Mouse (Mus musculus): ENCODE measurements around the gene Syt13.

Syt13 gene

GRCm38 (mm10) chr2:92914933-92915553, at the start of gene Syt13:
Gene Syt13 (plus strand): TSS chr2:92915098.
- DNase-seq, result peak; percentile 61

GRCm38 (mm10) chr2:92866616-92867015, 48.3 kb upstream of the Syt13 start:
- DNase-seq, result no peak

DNA sequence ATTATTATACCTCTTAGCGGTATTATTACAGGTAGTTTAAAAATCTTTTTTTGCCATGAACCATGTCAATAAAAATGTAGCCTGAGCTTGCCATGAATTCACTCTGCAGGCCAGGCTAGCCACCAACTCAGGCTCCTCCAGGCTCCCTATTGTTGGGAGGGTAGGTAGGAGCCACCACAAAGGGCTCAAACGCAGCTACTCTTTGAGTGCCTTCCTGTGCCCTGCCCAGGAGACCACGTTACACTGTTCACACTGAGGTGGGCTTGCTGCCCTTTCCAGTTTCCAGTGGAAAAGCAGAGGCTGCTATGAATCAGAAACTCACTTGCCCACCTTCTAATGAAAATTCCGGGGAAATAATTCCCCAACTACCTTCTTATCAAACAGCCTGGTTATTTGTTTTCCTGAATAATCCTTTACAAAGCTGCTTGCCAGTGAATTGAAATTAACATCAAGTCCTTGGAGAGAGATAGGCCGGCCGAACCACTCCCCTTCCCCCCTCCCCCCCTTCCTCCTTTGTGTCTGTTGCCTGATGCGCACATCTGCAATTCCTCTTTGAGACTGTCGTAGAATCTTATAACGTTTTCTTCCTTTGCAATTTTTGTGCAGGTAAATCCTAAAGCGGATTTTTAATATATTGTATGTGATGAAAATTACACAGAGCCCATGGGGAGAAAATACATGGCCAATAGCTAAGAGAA, 44.6 kb upstream of the Syt13 start:
- no peak for DNase-seq

DNA sequence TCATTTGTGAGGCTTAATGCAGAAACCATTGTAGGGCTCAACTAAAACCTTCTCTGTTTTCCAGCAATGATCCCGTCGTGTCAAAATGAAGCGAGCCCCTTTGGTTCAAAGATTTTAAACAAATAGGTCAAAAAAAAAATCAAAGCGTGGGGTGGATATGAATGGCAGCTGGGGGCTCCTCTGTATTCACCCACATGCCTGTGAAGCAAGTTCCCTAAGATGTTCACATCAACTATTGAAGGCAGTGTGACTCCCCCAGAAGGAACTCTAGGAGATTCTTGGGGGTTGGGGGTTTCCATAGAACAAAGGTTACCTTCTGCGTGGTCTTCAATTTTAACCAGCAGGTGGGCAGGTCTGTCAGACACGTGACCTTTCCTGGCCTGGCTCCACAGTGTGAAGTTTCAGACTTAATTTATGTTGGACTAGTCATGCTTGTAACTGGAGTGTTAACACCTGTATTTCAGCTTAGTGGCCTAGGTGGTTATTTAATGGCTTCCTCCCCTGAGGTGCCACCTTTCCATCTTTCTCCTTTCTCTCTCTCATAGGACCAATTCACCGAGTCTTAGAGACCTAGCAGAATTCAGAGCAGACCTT, 43.7 kb upstream of the Syt13 start:
- DNase-seq, result no peak

DNA sequence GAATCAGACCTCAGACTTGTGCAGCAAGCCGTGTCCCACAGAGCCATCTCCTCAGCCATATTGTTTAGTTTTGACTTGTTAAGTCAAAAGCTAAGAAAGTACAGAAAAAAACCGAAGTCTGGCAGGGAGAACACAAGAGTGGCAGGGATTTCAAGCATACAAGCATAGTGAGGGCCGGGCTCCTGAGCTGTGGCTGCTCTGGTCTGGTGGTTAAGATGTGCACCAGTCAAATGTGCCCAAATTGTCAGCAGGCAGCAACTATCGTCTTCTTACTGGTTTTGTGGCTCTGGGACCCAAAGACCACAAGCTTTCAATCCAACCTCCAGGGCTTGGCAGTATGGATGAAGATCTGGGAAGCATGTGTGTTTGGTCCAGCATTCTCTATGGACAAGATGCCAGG, 42.2 kb upstream of the Syt13 start:
- DNase-seq, result no peak

DNA sequence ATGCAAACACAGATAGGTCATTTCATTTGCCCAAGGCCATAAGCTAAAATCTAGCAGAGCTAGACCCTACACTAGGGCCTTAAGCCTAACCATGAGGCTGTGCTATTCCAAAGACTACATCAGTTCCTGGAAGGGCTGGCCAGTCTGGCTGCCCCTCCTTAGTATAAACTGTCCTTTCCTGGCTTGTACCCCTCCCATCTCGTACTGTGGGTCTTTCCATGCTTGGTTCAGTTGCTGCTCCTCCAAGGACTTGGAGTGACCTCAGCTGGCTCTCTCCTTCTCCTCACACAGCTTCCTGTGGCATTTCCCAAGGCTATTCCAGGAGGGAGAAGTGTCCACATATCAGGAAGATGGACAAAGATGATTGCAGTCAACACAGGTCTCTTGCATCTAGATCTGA, 40.3 kb upstream of the Syt13 start:
- DNase-seq, result no peak

DNA sequence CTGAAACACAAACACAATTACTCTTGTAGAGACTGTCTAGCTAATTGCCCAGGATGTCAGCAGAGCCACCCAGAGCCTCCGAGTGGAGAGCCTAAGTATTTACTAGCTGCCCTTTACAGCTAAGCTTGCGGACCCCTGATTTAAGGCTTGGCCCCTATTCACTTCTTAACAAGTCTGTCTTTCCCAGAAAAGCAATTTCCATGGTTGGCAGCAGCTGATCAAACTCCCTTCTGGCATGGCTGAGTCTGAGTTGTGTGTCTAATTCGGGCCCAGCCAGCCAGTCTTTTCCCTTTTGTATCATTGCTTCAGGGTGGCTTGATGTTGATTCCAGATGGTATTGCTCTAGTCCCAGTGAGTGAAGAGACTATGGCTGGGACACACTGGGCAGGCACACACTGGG, 37.4 kb upstream of the Syt13 start:
- DNase-seq, result no peak

- DNase-seq, result peak; percentile 75
Observed at GRCm38 (mm10) chr2:92883039-92883911, 31.6 kb upstream of the Syt13 start.

GRCm38 (mm10) chr2:92883912-92884243, 31.0 kb upstream of the Syt13 start:
- no peak for DNase-seq

GRCm38 (mm10) chr2:92884976-92885375, 29.9 kb upstream of the Syt13 start:
- DNase-seq, result no peak

DNA sequence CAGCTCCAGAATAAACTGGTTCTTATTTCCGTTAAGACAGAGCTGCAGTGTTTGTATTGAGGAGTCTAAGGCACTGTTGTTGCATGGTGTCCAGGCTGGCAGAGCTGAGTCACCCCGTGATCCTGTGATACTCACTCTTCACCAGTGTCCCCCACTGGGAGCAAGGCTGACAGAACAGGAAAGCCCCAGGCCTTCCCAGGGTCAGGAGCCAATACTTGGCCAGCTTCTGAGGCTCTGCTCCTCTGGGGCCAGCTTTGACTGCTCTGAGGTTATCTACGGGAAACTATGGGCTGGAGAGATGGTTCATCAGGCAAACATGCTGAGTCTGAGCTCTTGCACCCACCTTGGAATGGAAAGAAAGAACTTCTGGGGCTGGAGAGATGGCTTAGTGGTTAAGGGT, 28.0 kb upstream of the Syt13 start:
- DNase-seq, result no peak

DNA sequence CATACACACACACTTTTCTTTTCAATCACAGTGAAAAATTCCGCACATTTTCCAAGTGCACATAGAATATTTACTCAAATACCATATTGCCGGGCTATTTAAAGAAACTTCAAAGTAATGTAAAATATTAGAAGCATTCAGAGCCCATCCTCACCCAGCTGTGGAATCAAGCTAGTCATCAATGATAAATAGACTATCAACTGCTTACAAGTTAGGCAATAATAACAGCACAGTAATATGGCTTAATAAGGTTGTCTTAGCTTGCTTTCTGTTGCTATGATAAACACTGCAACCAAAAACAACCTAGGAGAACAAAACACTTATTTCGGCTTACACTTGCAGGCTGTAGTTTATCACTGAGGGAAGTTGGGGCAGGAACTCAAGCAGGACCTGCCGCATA, 22.4 kb upstream of the Syt13 start:
- DNase-seq, result no peak

DNA sequence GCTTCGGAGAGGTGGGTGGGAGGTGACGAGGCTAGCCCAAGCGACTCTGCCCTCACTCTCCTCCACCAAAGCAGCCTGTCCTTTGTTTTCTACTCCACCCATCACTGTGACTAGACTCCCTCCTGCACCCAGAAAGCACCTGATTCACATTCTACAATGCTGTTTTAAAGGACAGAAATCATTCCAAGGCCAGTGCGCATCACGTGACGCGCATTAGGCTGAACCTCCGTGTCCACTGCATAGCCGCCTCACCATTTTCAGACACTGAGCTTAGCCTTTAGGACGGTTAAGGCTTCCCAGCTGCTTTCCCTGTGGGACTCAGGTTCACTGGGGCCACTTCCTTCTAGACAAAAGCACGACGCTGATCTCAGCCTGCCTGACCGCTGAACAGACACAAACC, 11.2 kb upstream of the Syt13 start:
- no peak for DNase-seq

DNA sequence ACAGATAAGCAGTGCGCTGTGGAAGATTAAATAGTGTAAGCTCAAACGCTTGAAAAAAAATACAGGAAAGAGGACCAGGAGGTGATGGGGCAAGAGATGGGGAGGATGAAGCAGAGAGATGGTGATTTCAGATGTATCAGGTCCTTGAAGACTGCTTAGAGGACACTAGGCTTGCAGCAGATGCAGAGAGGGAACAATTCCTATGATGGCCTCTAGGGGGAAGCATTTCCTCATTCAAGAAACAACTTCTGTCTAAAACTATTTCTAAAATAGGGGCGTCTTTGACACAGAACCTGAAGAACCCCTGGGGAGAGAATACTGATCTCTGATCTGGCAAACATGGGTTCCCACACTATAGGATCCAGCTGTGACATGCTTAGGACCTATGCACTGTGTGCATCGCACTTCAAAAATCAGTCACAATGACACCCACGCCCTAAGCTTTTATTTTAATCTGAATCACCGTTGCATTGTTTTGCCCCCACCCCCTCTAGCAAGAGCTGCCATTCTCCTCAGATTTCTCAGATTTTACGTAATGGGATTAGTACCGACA, 10.5 kb upstream of the Syt13 start:
- peak; percentile 56 for DNase-seq

DNA sequence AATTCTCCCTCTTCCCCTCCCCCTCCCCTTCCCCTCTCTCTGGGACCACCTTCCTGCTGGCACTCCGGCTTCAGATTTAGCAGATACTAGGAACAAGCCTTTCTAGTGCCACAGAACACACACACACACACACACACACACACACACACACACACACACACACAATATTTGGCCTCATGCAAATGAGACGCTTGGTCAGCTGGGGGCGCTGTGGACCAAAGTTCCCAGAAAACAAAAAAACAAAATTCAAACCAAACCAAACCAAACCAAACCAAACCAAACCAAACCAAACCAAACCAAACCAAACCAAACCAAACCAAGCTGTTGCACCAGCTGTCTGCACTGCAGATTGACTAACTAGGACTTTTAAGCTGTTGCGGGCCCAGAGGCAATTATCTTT, 4.5 kb upstream of the Syt13 start:
- peak; percentile 51 for DNase-seq

DNA sequence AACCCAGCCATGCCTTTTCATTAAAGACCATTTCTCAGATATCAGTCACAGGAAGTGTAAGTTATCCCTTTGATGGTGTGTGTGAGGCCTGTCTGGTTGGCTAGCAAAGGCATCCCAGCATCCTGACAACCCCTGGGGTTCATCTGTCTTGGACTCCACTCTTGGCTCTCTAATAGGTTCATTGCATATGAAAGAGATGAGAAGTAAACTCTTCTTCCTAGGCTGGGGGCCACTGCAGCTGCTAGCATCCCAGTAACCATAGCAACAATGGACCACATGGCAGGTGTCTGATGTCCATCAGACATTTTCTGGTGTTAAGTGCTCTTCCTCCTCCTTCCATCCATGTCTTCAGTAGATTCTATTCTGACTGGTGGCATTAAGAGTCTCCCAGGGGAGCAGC, 2.6 kb upstream of the Syt13 start:
- no peak for DNase-seq

GRCm38 (mm10) chr2:92913295-92913694, 1.6 kb upstream of the Syt13 start:
- peak; percentile 60 for DNase-seq

- peak; percentile 28 for DNase-seq
Observed at GRCm38 (mm10) chr2:92915659-92916631, 1.0 kb downstream of the Syt13 start.

DNA sequence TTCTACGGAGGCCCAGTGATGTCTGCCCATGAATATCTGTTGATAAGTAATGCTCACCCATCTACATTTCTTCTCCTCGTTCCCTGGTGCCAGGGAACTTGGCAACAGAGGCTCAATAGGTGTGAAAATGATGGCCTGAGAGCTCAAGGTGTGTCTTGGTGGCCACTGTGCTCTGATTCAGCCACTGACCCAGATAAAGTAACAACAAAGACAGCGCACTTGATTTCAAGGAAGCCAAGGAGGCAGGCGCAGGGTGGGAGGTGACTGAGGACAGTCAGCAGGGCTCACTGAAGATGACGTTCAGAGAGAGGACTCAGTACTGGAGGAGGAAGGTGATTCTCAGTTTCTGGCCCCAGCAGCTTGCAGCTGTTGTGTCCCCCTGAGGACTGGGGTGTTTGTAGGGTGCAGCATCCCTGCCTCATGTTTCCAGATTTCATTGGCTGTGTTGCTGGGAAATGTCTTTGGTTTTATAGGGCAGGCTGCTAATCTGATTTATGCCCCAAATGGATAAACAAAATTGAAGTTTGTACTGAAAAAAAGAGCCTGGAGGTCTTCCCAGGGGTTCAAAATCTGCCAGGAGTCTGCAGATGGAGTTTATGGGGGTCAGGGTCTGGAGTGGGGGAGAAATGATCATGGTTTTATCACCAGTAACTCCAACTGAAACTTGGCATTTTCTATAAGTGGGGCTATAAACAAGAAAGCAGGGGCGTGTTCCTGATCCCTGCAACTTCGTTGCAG, 2.7 kb downstream of the Syt13 start:
- DNase-seq, result peak; percentile 26

DNA sequence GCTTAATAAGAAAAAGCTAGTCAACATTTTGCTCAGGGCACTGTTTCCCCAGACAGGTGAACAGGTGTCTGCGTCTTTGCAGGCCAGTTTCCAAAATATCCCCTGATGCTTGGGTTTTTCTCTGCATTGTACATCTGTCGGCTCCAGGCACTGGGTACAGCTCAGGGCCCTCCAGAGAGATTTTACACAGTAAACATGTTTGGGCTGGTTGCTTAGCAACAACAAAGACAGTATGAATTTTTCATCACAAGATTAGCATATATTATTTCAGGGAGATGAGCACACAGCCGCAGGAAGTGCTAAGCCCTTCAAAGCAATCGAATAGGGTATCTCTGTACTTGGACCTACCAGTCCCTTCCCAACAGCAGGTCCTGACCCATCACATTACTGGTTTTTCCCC, 5.8 kb downstream of the Syt13 start:
- DNase-seq, result no peak

DNA sequence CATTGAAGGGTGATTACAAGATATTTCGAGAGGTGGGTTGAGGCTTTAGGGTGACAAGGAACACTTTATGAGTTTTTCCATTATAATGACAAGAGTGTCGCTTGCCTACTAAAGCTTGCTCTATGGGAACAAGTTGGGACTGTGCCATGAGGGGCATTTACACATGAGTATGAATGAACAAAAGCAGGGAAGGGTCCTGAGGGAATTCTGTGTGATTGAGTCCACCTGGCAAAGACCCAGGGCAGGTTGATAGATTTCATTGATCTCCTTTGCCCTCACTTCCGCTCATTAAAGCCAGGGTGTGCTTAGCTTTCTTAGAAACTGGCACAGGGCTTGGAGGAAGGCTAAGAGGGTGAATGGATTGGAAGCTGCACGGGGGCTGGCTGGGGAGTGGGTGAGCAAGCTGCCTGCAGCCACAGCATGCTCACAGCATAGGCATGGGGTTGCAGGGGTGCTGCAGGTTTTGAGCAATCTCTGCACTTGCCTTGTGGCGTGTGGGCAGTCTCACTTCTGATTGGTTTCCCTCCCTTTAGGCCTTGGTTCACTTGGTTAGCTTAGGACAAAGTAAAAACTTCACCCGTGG, 9.9 kb downstream of the Syt13 start:
- no peak for DNase-seq
